Mouse (Mus musculus) embryonic fibroblast, embryonic 13.5 days (primary cell): Measurements from ENCODE around the gene Lins1. TPM values are rescaled to one million over a fixed set of nuclear protein-coding genes. Genes with fewer than 3 reads are reported as not detected.
A peak's percentile ranks its signal among the peaks of the same experiment; 100 is the strongest.

Experiments
- H3K27ac ChIP-seq: 2 replicates; pipeline ENCODE4 v1.5.1; 2012; ENCODE audit warnings: low read length, control low read depth, inconsistent platforms; ENCODE audit not compliant: insufficient read depth
- H3K4me1 ChIP-seq: 2 replicates; pipeline ENCODE4 v1.6.1; 2011; ENCODE audit warnings: low read length; ENCODE audit not compliant: control insufficient read depth, insufficient read depth
- H3K4me3 ChIP-seq: 2 replicates; pipeline ENCODE4 v1.5.1; 2011; ENCODE audit warnings: mild to moderate bottlenecking, control low read depth, low read length; ENCODE audit not compliant: insufficient read depth
- CTCF ChIP-seq: IDR thresholded peaks from 2 replicates; pipeline ENCODE4 v1.5.1; 2011; ENCODE audit warnings: mild to moderate bottlenecking, control low read depth, low read length, moderate library complexity, borderline replicate concordance; ENCODE audit not compliant: insufficient read depth
- POLR2A ChIP-seq: IDR thresholded peaks from 2 replicates; pipeline ENCODE4 v1.6.1; 2011; ENCODE audit warnings: low read depth, mild to moderate bottlenecking, control low read depth, low read length, moderate library complexity
- polyA plus RNA-seq: library from polyadenylated mRNA; stranded (reverse); fragments of >200 nt; gene quantifications from 2 replicates; pipeline ENCODE4 v1.2.4, GENCODE M21; 2011; ENCODE audit warnings: low read depth; ENCODE audit not compliant: missing spikeins, insufficient read length

Gene Lins1
- 12.1 and 12.3 TPM in 2 replicates for polyA plus RNA-seq

DNA sequence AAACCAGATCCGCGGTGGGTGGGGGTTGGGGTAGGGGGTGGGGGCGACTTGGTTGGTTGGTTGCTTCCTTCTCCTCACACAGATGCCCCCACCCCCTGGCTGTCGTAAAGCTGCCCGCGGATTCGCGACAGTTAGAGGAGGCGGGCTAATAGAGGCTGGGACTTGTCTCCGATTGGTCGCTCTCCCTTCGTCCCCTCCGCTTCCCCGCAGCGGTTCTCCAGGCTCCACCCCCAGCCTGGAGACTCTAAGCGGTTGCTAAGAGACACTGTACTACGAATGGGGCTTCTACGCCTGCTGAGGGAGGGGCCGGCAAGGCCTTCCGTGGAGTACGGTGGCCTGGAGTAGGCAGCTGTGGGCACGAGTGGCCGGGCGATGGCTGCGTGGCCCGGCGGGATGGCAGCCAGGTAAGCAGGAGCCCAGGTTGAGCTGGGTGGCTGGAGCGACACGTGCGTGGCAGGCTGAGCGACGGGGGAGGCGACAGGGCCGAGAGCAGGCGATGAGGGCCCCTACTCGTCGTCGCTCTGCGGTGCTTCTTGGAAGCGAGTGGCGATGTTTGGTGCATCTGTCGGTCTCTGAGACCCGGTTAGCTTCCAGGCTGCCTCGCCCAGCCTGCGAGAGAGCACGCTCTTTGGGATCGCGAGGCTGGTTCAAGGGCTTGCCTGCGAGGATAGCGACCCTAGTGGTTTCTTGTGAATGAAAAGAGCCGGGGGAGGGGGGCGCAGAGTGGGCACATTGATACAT lies at the start of gene Lins1:
Gene Lins1 (plus strand): TSS at position 270 of the 741 bp plus-strand sequence.
- TF ChIP-seq CTCF = peak; percentile 2; the same call in 1 of the 2 replicates
- peak; percentile 95 for TF ChIP-seq POLR2A
- peak within 1 kb of the TSS; percentile 58 for H3K27ac ChIP-seq
- peak within 1 kb of the TSS; percentile 85 for H3K4me3 ChIP-seq
- H3K4me1 ChIP-seq = no peaks in the 10 kb centered on the region

DNA sequence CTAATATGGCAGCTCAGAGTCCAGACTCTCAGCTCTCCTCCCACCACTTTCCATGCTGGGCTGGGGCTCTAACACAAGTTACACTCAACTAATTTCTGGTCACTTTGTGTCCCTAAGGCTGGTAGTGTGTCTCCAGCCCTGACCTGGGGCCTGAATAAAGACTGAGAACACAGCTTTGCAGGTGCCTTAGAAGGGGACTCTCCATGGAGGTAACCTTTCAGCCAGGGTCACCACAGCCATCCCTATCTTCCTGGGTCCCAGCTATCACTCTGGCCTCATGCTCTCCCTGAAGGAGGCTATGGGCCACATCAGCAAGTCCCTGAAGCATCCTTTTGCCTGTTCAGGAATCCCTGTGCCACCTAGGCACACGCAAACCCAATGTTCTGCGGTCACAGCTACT lies 44.0 kb upstream of the Lins1 start:
- Histone ChIP-seq H3K27ac (no peak overlapping the region), H3K4me1 (no peaks in the 10 kb centered on the region), H3K4me3 (no peak overlapping the region)
- TF ChIP-seq POLR2A (no peak), CTCF (no peak)

DNA sequence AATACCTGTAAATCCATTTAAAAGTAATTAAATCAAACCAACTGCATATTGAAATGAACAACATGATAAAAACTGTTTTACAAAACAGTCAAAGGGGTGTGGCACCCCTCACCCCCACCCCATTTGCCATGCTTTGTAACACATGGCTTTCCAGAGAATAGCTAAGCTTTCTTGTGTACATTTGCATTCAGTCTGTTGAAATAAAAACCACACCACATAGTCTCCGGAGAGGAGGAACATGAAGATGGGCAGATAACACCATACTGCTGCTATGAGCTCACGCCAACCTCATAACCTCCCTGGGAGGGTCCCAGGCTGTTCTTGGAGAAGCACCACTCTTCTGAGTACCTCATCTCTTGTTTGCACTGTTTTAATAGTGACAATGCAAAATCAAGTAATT lies 40.5 kb upstream of the Lins1 start:
- H3K4me3 ChIP-seq = no peak overlapping the region
- no peak overlapping the region for H3K27ac ChIP-seq
- TF ChIP-seq POLR2A = no peak
- TF ChIP-seq CTCF = no peak
- H3K4me1 ChIP-seq = peaks cover 5% of the 10 kb centered on the region; the same call in 1 of the 2 replicates

DNA sequence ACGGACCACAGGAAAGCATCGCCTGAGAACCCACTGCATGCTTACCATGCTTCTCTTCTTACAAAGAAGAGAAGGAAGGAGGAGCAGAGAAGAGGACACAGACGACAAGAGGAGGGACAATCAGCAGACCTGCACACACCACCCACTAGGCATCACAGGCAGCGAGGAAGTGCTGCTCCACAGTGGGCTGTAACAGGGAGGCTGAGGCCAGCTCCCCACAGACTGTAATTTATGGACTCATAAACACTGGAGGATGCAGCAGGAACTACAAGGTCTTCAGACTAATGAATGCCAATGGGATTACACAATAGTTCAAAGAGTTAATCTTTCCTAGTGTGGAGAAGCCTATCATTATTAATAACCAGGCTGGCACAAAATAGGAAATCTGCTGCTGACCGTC lies 38.8 kb upstream of the Lins1 start:
- Histone ChIP-seq H3K4me3 (no peak overlapping the region), H3K4me1 (peaks cover 7% of the 10 kb centered on the region; the same call in 1 of the 2 replicates)
- TF ChIP-seq CTCF (no peak), POLR2A (no peak)

DNA sequence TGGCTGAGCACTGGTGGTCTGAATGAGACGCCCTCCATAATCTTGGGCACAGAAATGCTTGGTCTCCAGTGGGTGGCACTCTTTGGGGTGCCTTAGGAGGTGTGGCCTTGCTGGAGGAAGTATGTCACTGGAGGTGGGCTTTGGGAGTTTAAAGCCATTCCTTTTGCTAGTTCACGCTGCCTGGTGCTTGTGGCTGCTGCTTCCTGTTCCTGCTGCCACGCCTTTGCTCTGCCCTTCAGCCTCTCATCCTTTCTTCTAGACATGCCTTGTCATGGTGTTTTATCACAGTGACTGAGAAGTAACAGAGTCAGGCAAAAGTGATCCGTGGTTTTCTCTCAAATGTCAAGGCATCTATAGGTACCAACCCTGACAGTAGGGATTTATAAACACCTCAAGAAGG lies 37.5 kb upstream of the Lins1 start:
- H3K4me3 ChIP-seq = no peak overlapping the region
- no peak overlapping the region for H3K27ac ChIP-seq
- H3K4me1 ChIP-seq = peaks cover 7% of the 10 kb centered on the region; the same call in 1 of the 2 replicates
- TF ChIP-seq CTCF = no peak
- no peak for TF ChIP-seq POLR2A

More for the DNA sequence above, 38.8 kb upstream of the Lins1 start:
- H3K27ac ChIP-seq = no peak overlapping the region

DNA sequence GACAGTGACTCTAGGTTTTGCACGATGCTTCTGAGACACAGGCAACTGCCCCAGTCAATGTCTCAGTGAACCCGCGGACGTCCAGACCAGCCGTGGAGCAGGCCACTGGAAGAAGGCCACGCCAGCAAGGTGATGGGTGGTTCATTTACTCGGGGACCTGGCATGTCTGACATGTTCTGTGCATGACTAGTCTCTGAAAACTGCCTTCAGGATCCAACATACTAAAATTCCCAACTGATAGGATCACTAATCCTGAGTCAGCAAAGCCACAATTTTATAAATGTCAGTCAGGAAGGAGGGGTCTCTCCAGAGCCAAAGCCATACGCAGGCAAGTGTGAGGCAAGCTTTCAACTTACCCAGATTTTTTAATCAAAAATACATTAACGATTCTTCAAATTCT lies 36.1 kb upstream of the Lins1 start:
- Histone ChIP-seq H3K4me3 (no peak overlapping the region), H3K27ac (peak overlapping the region; percentile 61)
- TF ChIP-seq POLR2A (no peak), CTCF (no peak)

DNA sequence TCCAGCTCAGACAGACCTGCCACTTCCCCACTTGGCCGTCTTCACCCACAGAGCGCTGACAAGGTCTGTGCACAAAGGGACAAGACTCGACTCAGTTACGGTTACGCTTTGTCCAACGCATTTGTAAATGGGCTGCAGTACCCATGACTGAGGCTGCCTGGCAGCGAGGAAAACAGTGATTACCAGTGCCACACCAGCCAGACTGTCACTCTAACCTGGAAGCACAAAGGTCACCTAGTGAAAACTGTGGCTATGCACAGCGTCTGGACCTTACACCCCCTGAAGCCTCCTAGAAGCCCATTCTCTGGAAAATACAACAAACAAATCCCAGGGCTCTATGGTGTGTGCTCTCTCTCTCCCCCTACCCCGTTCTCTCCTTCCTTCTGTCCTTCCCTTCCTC lies 34.2 kb upstream of the Lins1 start:
- H3K4me3 ChIP-seq = no peak overlapping the region
- no peak overlapping the region for H3K27ac ChIP-seq
- TF ChIP-seq CTCF (no peak), POLR2A (no peak)
- peaks cover 7% of the 10 kb centered on the region; the same call in 1 of the 2 replicates for H3K4me1 ChIP-seq

More for the DNA sequence above, 36.1 kb upstream of the Lins1 start:
- H3K4me1 ChIP-seq = peaks cover 7% of the 10 kb centered on the region; the same call in 1 of the 2 replicates

DNA sequence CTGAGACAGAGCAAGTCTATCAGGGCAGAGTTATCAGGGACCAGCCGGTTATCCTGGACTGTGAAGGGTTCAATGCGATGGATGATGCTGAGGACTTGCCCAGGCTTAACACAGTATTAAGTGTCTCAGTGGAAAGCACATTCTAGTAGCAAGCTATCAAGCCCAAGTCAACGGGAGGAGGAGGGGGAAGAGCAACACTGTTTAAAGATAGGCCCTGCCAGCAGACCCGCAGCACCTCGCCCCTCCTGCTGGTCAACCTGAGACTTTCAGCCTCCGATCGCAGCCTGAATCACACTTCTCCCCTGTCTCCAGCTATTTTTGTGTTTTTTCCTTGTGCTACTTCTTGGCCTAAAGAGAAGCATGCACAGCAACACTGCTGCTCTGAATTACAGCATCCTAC lies 29.4 kb upstream of the Lins1 start:
- peaks cover 1% of the 10 kb centered on the region for H3K4me1 ChIP-seq
- TF ChIP-seq CTCF (peak; percentile 45; the same call in 1 of the 2 replicates), POLR2A (no peak)
- H3K4me3 ChIP-seq = no peak overlapping the region
- no peak overlapping the region for H3K27ac ChIP-seq

DNA sequence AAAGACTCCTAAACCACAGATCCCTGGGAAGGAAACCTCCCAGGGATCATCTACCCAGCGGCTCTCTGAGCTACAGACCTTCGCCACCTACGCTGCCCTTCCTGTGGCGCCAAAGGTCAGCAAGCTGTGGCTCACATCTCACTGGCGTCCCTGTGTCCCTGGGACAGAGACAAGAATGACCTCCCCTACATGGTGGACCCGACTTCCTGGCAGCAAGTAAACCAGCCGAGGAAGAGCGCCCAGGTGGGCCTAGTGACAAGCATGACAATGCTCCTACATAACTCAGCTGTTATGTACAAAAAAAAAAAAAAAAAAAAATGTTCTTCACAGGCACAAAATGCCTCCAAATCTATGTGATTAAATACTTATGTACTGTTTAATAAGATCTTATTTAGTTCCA lies 28.7 kb upstream of the Lins1 start:
- Histone ChIP-seq H3K4me3 (no peak overlapping the region), H3K4me1 (peaks cover 4% of the 10 kb centered on the region), H3K27ac (no peak overlapping the region)
- TF ChIP-seq CTCF = no peak

DNA sequence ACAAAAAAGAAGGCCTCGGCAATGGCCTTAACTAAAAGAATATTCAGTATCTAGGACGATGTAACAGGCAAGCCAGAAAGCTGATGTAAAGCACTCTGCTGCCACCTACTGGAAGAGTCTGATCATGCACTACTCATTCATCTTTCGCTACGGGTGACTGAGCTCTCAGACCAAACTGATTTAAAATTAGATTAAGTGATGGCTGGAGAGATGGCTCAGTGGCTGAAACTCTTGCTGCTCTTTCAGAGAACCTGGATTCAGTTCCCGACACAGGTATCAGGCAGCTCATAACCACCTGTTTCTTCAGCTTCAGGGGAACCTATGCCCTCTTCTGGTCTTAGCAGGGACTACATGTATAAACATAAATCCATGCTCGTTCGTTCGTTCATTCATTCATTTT lies 28.1 kb upstream of the Lins1 start:
- no peak overlapping the region for H3K27ac ChIP-seq
- no peak overlapping the region for H3K4me3 ChIP-seq
- TF ChIP-seq POLR2A (no peak), CTCF (peak; percentile 11)
- H3K4me1 ChIP-seq = peaks cover 6% of the 10 kb centered on the region
